ENCODE assay signal across 10 mouse cellular contexts in genomic region chr13:37966256-37967051, GRCm38 (mm10). TPM values are rescaled to one million over a fixed set of nuclear protein-coding genes. Genes with fewer than 3 reads are reported as not detected.
DNase-seq lines count a peak whose midpoint lies in the region; ATAC-seq and TF ChIP-seq lines count a peak whose summit lies in the region.
"Had no signal": no experiment of that assay in that cellular context is flagged by ENCODE, and none has a peak within 500 bp of the region (broad histone marks: within the 10 kb centered on the region; RNA-seq: fewer than 3 reads in every experiment).

No protein-coding gene starts in this region.

- no peaks in the 10 kb centered on the region for H3K9me3 ChIP-seq in hindbrain, embryonic 12.5 days (replicated peaks)
- no peaks in the 10 kb centered on the region for H3K9me3 ChIP-seq in hindbrain, postnatal 0 days (ENCODE audit: low read length)
- no peaks in the 10 kb centered on the region for H3K9me3 ChIP-seq in midbrain, embryonic 10.5 days (replicated peaks)
- no peaks in the 10 kb centered on the region for H3K9me3 ChIP-seq in midbrain, embryonic 14.5 days (ENCODE audit: control insufficient read depth, low read length)
- no peaks in the 10 kb centered on the region for H3K9me3 ChIP-seq in embryonic facial prominence, embryonic 12.5 days
- H3K9me3 ChIP-seq in midbrain, embryonic 15.5 days, result no peaks in the 10 kb centered on the region

- DNase-seq in hindbrain, postnatal 0 days (ENCODE audit: low spot score), result no peak
- DNase-seq in midbrain, embryonic 10.5 days (ENCODE audit: low spot score), result no peak
- DNase-seq in midbrain, embryonic 14.5 days, result no peak
- DNase-seq in thymus, postnatal 10 days (ENCODE audit: low spot score in 2 of 2), result no peak
- DNase-seq in cerebellum, postnatal 25 days, result no peak
- DNase-seq: cerebellum, adult 8-10 months; right cerebral cortex, adult 18-20 months had no signal

- no peak overlapping the region for H3K4me3 ChIP-seq in hindbrain, embryonic 12.5 days
- H3K4me3 ChIP-seq in hindbrain, postnatal 0 days (ENCODE audit: low read length), result no peak overlapping the region
- H3K4me3 ChIP-seq in midbrain, embryonic 10.5 days, result no peak overlapping the region
- no peak overlapping the region for H3K4me3 ChIP-seq in midbrain, embryonic 14.5 days (replicated peaks; ENCODE audit: low read depth, low read length)
- no peak overlapping the region for H3K4me3 ChIP-seq in embryonic facial prominence, embryonic 12.5 days
- no peak overlapping the region for H3K4me3 ChIP-seq in midbrain, embryonic 15.5 days

- peaks cover 15% of the 10 kb centered on the region; the same call in 1 of the 2 replicates for H3K27me3 ChIP-seq in hindbrain, embryonic 12.5 days
- no peaks in the 10 kb centered on the region for H3K27me3 ChIP-seq in hindbrain, postnatal 0 days (ENCODE audit: insufficient read depth, low read length)
- H3K27me3 ChIP-seq in midbrain, embryonic 10.5 days (ENCODE audit: low read depth, poor library complexity, severe bottlenecking), result peaks cover 16% of the 10 kb centered on the region
- H3K27me3 ChIP-seq in midbrain, embryonic 14.5 days (ENCODE audit: control insufficient read depth, insufficient read depth, low read length), result no peaks in the 10 kb centered on the region
- H3K27me3 ChIP-seq in embryonic facial prominence, embryonic 12.5 days, result no peaks in the 10 kb centered on the region
- H3K27me3 ChIP-seq in midbrain, embryonic 15.5 days (replicated peaks), result no peaks in the 10 kb centered on the region

- 71% methylated on average over 15 of the region's 15 CpGs for WGBS in hindbrain, embryonic 12.5 days
- WGBS in hindbrain, postnatal 0 days, result 76% methylated on average over 15 of the region's 15 CpGs
- 85% methylated on average over 15 of the region's 15 CpGs for WGBS in midbrain, embryonic 10.5 days
- 79% methylated on average over 15 of the region's 15 CpGs for WGBS in midbrain, embryonic 14.5 days
- WGBS in embryonic facial prominence, embryonic 12.5 days, result 79% methylated on average over 15 of the region's 15 CpGs
- WGBS in midbrain, embryonic 15.5 days, result 77% methylated on average over 15 of the region's 15 CpGs

- no peak for ATAC-seq in hindbrain, embryonic 12.5 days (ENCODE audit: low FRiP score)
- no peak for ATAC-seq in hindbrain, postnatal 0 days
- no peak for ATAC-seq in midbrain, embryonic 14.5 days (ENCODE audit: low FRiP score, low TSS enrichment)
- peak; percentile 4; the same call in 1 of the 2 replicates for ATAC-seq in embryonic facial prominence, embryonic 12.5 days (ENCODE audit: insufficient number of reproducible peaks, insufficient read depth, low FRiP score, low TSS enrichment)
- no peak for ATAC-seq in midbrain, embryonic 15.5 days (replicated peaks)

- no peak overlapping the region for H3K4me2 ChIP-seq in hindbrain, embryonic 12.5 days (replicated peaks)
- H3K4me2 ChIP-seq in hindbrain, postnatal 0 days (ENCODE audit: low read depth, low read length), result no peak overlapping the region
- H3K4me2 ChIP-seq in midbrain, embryonic 14.5 days (ENCODE audit: low read length), result no peak overlapping the region
- H3K4me2 ChIP-seq in embryonic facial prominence, embryonic 12.5 days (replicated peaks), result peak overlapping the region; percentile 40
- H3K4me2 ChIP-seq in midbrain, embryonic 15.5 days, result no peak overlapping the region

- no peak overlapping the region for H3K9ac ChIP-seq in hindbrain, embryonic 12.5 days
- H3K9ac ChIP-seq in hindbrain, postnatal 0 days (replicated peaks; ENCODE audit: low read length), result no peak overlapping the region
- H3K9ac ChIP-seq in midbrain, embryonic 14.5 days (replicated peaks; ENCODE audit: low read length), result no peak overlapping the region
- no peak overlapping the region for H3K9ac ChIP-seq in embryonic facial prominence, embryonic 12.5 days
- H3K9ac ChIP-seq in midbrain, embryonic 15.5 days, result no peak overlapping the region

- TF ChIP-seq CTCF in hindbrain, postnatal 0 days (IDR thresholded peaks at IDR 0.05; ENCODE audit: low read depth), result no peak

- peak overlapping the region; percentile 74 for H3K27ac ChIP-seq in hindbrain, embryonic 12.5 days
- H3K27ac ChIP-seq in hindbrain, postnatal 0 days, result no peak overlapping the region
- H3K27ac ChIP-seq in midbrain, embryonic 10.5 days (replicated peaks), result peak overlapping the region; percentile 58; the same call in 1 of the 2 replicates
- H3K27ac ChIP-seq in midbrain, embryonic 14.5 days (replicated peaks; ENCODE audit: low read depth, low read length), result no peak overlapping the region
- peak overlapping the region; percentile 36; the same call in 1 of the 2 replicates for H3K27ac ChIP-seq in embryonic facial prominence, embryonic 12.5 days
- H3K27ac ChIP-seq in midbrain, embryonic 15.5 days, result 0 out of 2 replicates have a peak overlapping the region, but pooled peaks have one; percentile 12

- peaks cover 32% of the 10 kb centered on the region for H3K4me1 ChIP-seq in hindbrain, embryonic 12.5 days
- peaks cover 6% of the 10 kb centered on the region for H3K4me1 ChIP-seq in hindbrain, postnatal 0 days (ENCODE audit: insufficient read depth, low read length)
- peaks cover 46% of the 10 kb centered on the region for H3K4me1 ChIP-seq in midbrain, embryonic 10.5 days
- 0 out of 2 replicates have a peak, but pooled peaks cover 14% of the 10 kb centered on the region for H3K4me1 ChIP-seq in midbrain, embryonic 14.5 days (ENCODE audit: control insufficient read depth, insufficient read depth, low read length)
- peaks cover 27% of the 10 kb centered on the region for H3K4me1 ChIP-seq in embryonic facial prominence, embryonic 12.5 days
- peaks cover 14% of the 10 kb centered on the region; the same call in 1 of the 2 replicates for H3K4me1 ChIP-seq in midbrain, embryonic 15.5 days

- H3K36me3 ChIP-seq in hindbrain, embryonic 12.5 days, result no peaks in the 10 kb centered on the region
- no peaks in the 10 kb centered on the region for H3K36me3 ChIP-seq in hindbrain, postnatal 0 days (ENCODE audit: insufficient read depth, low read length)
- 0 out of 2 replicates have a peak, but pooled peaks cover 2% of the 10 kb centered on the region for H3K36me3 ChIP-seq in midbrain, embryonic 10.5 days
- H3K36me3 ChIP-seq in midbrain, embryonic 14.5 days (ENCODE audit: control insufficient read depth, insufficient read depth, low read length), result no peaks in the 10 kb centered on the region
- H3K36me3 ChIP-seq in embryonic facial prominence, embryonic 12.5 days, result no peaks in the 10 kb centered on the region
- no peaks in the 10 kb centered on the region for H3K36me3 ChIP-seq in midbrain, embryonic 15.5 days (replicated peaks)

RNA-seq across cellular contexts. Expression of gene Ssr1, which starts 27.6 kb away (rescaled TPM):
- 101 and 118 TPM in 2 replicates for polyA plus RNA-seq in hindbrain, embryonic 12.5 days (2016; fragmentation: Nextera tagmentation; extraction: Ambion mirVana)
- 23.3 and 32.6 TPM in 2 replicates for total RNA-seq in hindbrain, postnatal 0 days (2014; rRNA removed)
- 76.3 and 80.0 TPM in 2 replicates for polyA plus RNA-seq in hindbrain, postnatal 0 days (2015; fragmentation: Nextera tagmentation; extraction: Ambion mirVana)
- polyA plus RNA-seq in midbrain, embryonic 10.5 days (2016; fragmentation: Nextera tagmentation; extraction: Ambion mirVana), result 116 and 119 TPM in 2 replicates
- polyA plus RNA-seq in midbrain, embryonic 14.5 days (2014; fragmentation: Nextera tagmentation; extraction: Ambion mirVana), result 51.7 and 81.1 TPM in 2 replicates
- 119 and 135 TPM in 2 replicates for polyA plus RNA-seq in embryonic facial prominence, embryonic 12.5 days (2016; fragmentation: Nextera tagmentation; extraction: Ambion mirVana)
- 55.1 and 57.9 TPM in 2 replicates for polyA plus RNA-seq in midbrain, embryonic 15.5 days (2015; fragmentation: Nextera tagmentation; extraction: Ambion mirVana)

Comparison
In these comparisons a context has a peak if more than half of its experiments do, and no peak if none do; other contexts are left out.
1. H3K27ac ChIP-seq: peak in hindbrain, embryonic 12.5 days (single experiment), midbrain, embryonic 10.5 days (single experiment), embryonic facial prominence, embryonic 12.5 days (single experiment) and midbrain, embryonic 15.5 days (single experiment); none in hindbrain, postnatal 0 days (single experiment) and midbrain, embryonic 14.5 days (single experiment).